In genomic region chr11:80477341-80478199, GRCm38 (mm10) we compare ENCODE assay signal across 8 mouse cellular contexts. TPM values are rescaled to one million over a fixed set of nuclear protein-coding genes. Genes with fewer than 3 reads are reported as not detected.
DNase-seq lines count a peak whose midpoint lies in the region; ATAC-seq and TF ChIP-seq lines count a peak whose summit lies in the region.

No protein-coding gene starts in this region.

- DNase-seq in adrenal gland, postnatal 14 days = peak; percentile 42
- DNase-seq in adrenal gland, postnatal 4 days (ENCODE audit: low spot score in 2 of 2) = no peak
- peak; percentile 36 to 40 for DNase-seq in spleen, postnatal 10 days (ENCODE audit: low spot score in 2 of 2)
- DNase-seq in spleen, postnatal 14 days (ENCODE audit: low spot score in 2 of 2) = no peak
- DNase-seq in heart, postnatal 0 days (ENCODE audit: low spot score) = no peak
- DNase-seq in limb, embryonic 14.5 days (ENCODE audit: low spot score) = no peak
- DNase-seq in ovary, adult 18-20 months (ENCODE audit: low spot score) = no peak

- H3K4me1 ChIP-seq in heart, postnatal 0 days (ENCODE audit: control insufficient read depth, insufficient read depth) = peaks cover 8% of the 10 kb centered on the region; the same call in 1 of the 2 replicates
- H3K4me1 ChIP-seq in limb, embryonic 14.5 days (ENCODE audit: control insufficient read depth, insufficient read depth, low read length) = peaks cover 18% of the 10 kb centered on the region
- H3K4me1 ChIP-seq in neural tube, embryonic 13.5 days (replicated peaks) = peaks cover 55% of the 10 kb centered on the region

- no peak for TF ChIP-seq POLR2A in limb, embryonic 14.5 days (IDR thresholded peaks at IDR 0.05; ENCODE audit: borderline replicate concordance, extremely low read depth, insufficient read depth, insufficient read length)

- no peak for TF ChIP-seq EP300 in heart, postnatal 0 days (IDR thresholded peaks at IDR 0.05; ENCODE audit: low read depth)

- 18% methylated on average over 51 of the region's 55 CpGs for WGBS in heart, postnatal 0 days
- WGBS in limb, embryonic 14.5 days = 13% methylated on average over 41 of the region's 55 CpGs
- 12% methylated on average over 45 of the region's 55 CpGs for WGBS in neural tube, embryonic 13.5 days

- peaks cover 9% of the 10 kb centered on the region for H3K27me3 ChIP-seq in heart, postnatal 0 days (ENCODE audit: control insufficient read depth, insufficient read depth, low read length)
- H3K27me3 ChIP-seq in limb, embryonic 14.5 days (ENCODE audit: control insufficient read depth, insufficient read depth, low read length) = no peaks in the 10 kb centered on the region
- peaks cover 13% of the 10 kb centered on the region for H3K27me3 ChIP-seq in neural tube, embryonic 13.5 days

- TF ChIP-seq CTCF in heart, postnatal 0 days (IDR thresholded peaks at IDR 0.05; ENCODE audit: low read depth) = no peak

- H3K4me2 ChIP-seq in heart, postnatal 0 days (ENCODE audit: low read depth, low read length) = peak overlapping the region; percentile 99
- peak overlapping the region; percentile 97 for H3K4me2 ChIP-seq in limb, embryonic 14.5 days (replicated peaks; ENCODE audit: low read depth, low read length, severe bottlenecking)
- peak overlapping the region; percentile 78 for H3K4me2 ChIP-seq in neural tube, embryonic 13.5 days

- H3K4me3 ChIP-seq in heart, postnatal 0 days (ENCODE audit: low read depth, low read length) = peak overlapping the region; percentile 74
- peak overlapping the region; percentile 75 for H3K4me3 ChIP-seq in limb, embryonic 14.5 days (replicated peaks; ENCODE audit: low read length)
- peak overlapping the region; percentile 84 for H3K4me3 ChIP-seq in neural tube, embryonic 13.5 days

- H3K9ac ChIP-seq in heart, postnatal 0 days (replicated peaks; ENCODE audit: low read depth, low read length) = peak overlapping the region; percentile 63
- peak overlapping the region; percentile 69 for H3K9ac ChIP-seq in limb, embryonic 14.5 days (ENCODE audit: low read depth, low read length, severe bottlenecking)
- H3K9ac ChIP-seq in neural tube, embryonic 13.5 days = peak overlapping the region; percentile 98

- H3K27ac ChIP-seq in heart, postnatal 0 days (ENCODE audit: low read depth) = peak overlapping the region; percentile 51; the same call in 1 of the 2 replicates
- H3K27ac ChIP-seq in limb, embryonic 14.5 days (replicated peaks; ENCODE audit: low read depth, low read length) = peak overlapping the region; percentile 65
- peak overlapping the region; percentile 99 for H3K27ac ChIP-seq in neural tube, embryonic 13.5 days (replicated peaks)

- H3K9me3 ChIP-seq in heart, postnatal 0 days (replicated peaks; ENCODE audit: control insufficient read depth, low read length) = no peaks in the 10 kb centered on the region
- H3K9me3 ChIP-seq in limb, embryonic 14.5 days (ENCODE audit: control insufficient read depth, low read length) = no peaks in the 10 kb centered on the region
- no peaks in the 10 kb centered on the region for H3K9me3 ChIP-seq in neural tube, embryonic 13.5 days

- peaks cover 6% of the 10 kb centered on the region; the same call in 1 of the 2 replicates for H3K36me3 ChIP-seq in heart, postnatal 0 days (replicated peaks; ENCODE audit: control insufficient read depth, insufficient read depth, low read length)
- H3K36me3 ChIP-seq in limb, embryonic 14.5 days (ENCODE audit: control insufficient read depth, insufficient read depth, low read length) = peaks cover 18% of the 10 kb centered on the region
- peaks cover 45% of the 10 kb centered on the region for H3K36me3 ChIP-seq in neural tube, embryonic 13.5 days

- peak; percentile 4; the same call in 1 of the 2 replicates for ATAC-seq in heart, postnatal 0 days (ENCODE audit: insufficient read depth, low read depth)
- no peak for ATAC-seq in limb, embryonic 14.5 days (ENCODE audit: low FRiP score, low read depth)
- peak; percentile 45 for ATAC-seq in neural tube, embryonic 13.5 days (ENCODE audit: low read depth)

RNA-seq across cellular contexts. Expression of gene Cdk5r1, which starts 0.7 kb away (rescaled TPM):
- total RNA-seq in adrenal gland, postnatal 14 days (2021) = 2.6 and 4.7 TPM in 2 replicates
- total RNA-seq in adrenal gland, postnatal 4 days (2021) = 1 to 10 TPM; 8.0 to 9.6 TPM
- total RNA-seq in heart, postnatal 0 days (2014; rRNA removed; ENCODE audit: low replicate concordance) = 0.31 and 0.35 TPM in 2 replicates
- polyA plus RNA-seq in heart, postnatal 0 days (2015; fragmentation: Nextera tagmentation; extraction: Ambion mirVana) = 0.26 and 0.33 TPM in 2 replicates
- polyA plus RNA-seq in limb, embryonic 14.5 days (2012; rRNA removed) = 12.3 and 12.6 TPM in 2 replicates
- polyA plus RNA-seq in limb, embryonic 14.5 days (2014; fragmentation: Nextera tagmentation; extraction: Ambion mirVana) = 2.8 and 3.0 TPM in 2 replicates
- 87.8 and 95.6 TPM in 2 replicates for polyA plus RNA-seq in neural tube, embryonic 13.5 days (2015; fragmentation: Nextera tagmentation; extraction: Ambion mirVana)

RNA-seq across cellular contexts. Expression of gene Psmd11, which starts 49.2 kb away (rescaled TPM):
- 124 and 132 TPM in 2 replicates for total RNA-seq in adrenal gland, postnatal 14 days (2021)
- total RNA-seq in adrenal gland, postnatal 4 days (2021) = 100 to 1,000 TPM; 116 to 131 TPM
- 36.0 and 40.8 TPM in 2 replicates for total RNA-seq in heart, postnatal 0 days (2014; rRNA removed; ENCODE audit: low replicate concordance)
- 184 and 187 TPM in 2 replicates for polyA plus RNA-seq in heart, postnatal 0 days (2015; fragmentation: Nextera tagmentation; extraction: Ambion mirVana)
- polyA plus RNA-seq in limb, embryonic 14.5 days (2012; rRNA removed) = 86.9 and 87.4 TPM in 2 replicates
- polyA plus RNA-seq in limb, embryonic 14.5 days (2014; fragmentation: Nextera tagmentation; extraction: Ambion mirVana) = 261 and 264 TPM in 2 replicates
- 293 and 304 TPM in 2 replicates for polyA plus RNA-seq in neural tube, embryonic 13.5 days (2015; fragmentation: Nextera tagmentation; extraction: Ambion mirVana)

Comparison
In these comparisons a context has a peak if more than half of its experiments do, and no peak if none do; other contexts are left out.
1. DNase-seq: peak in adrenal gland, postnatal 14 days (single experiment) and spleen, postnatal 10 days (2 of 2); none in adrenal gland, postnatal 4 days (0 of 2), spleen, postnatal 14 days (0 of 2), heart, postnatal 0 days (single experiment), limb, embryonic 14.5 days (single experiment) and ovary, adult 18-20 months (single experiment).
2. Peak in every context shown above with its lines, with median percentiles within 50 percentile points of each other: H3K27ac ChIP-seq, H3K4me2 ChIP-seq, H3K4me3 ChIP-seq and H3K9ac ChIP-seq.